Mouse (Mus musculus) urinary bladder, postnatal 25 days (tissue): Measurements from ENCODE around the gene Vmn1r143.
"Not testable (repeated sequence)": the region's sequence is repeated elsewhere in the genome, so short reads cannot be mapped to it uniquely, and the experiment has no call there.

Experiments used
- DNase-seq: peaks from one replicate; pipeline ENCODE4 v3.0.0; 2022; ENCODE audit warnings: low spot score

Vmn1r143 gene

DNA sequence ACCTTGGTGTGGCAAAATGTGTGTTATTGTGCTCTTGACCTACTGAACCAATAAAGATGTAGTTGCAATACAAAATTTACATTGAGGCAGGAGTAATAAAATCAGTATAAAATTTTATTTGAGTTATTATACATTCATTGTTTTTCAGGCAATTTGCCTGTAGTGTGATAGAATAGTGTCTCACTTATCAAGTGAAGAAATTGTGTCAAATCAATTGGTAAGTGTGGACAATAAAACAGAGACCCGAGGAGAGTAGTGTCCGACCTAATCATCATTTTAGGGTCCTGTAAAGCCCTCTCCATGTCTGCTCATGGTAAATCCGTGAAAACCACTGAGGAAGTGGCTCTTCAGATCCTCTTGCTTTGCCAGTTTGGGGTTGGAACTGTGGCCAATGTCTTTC, at the start of gene Vmn1r143:
TSS of gene Vmn1r143 (plus strand) at position 301 of the 400 bp plus-strand sequence.
- not testable (repeated sequence) for DNase-seq

DNA sequence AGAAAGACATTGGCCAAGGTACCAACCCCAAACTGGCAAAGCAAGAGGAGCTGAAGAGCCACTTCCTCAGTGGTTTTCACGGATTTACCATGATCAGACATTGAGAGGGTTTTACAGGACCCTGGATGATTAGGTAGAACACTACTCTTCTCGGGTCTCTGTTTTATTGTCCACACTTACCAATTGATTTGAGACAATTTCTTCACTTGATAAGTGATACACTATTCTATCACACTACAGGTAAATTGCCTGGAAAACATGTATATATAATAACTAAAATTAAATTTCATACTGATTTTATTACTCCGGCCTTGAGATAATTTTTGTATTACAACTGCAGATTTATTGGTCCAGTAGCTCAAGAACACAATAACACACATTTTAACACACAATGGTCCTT, 25.2 kb upstream of the Vmn1r143 start, which contains the start of gene Vmn1r142:
TSS of gene Vmn1r142 (minus strand) at position 101 of the 400 bp plus-strand sequence.
- DNase-seq = not testable (repeated sequence)

DNA sequence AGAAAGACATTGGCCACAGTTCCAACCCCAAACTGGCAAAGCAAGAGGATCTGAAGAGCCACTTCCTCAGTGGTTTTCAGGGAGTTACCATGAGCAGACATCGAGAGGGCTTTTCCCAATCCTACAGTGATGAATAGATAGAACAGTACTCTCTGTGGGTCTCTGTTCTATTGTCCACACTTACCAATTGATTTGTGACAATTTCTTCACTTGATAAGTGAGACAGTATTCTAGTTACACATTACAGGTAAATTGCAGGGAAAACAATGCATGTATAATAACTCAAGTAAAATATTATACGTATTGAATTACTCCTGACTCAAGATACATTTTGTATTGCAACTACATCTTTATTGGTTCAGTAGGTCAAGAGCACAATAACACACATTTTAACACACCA, 12.0 kb downstream of the Vmn1r143 start, which contains the start of gene Gm8653:
TSS of gene Gm8653 (minus strand) at position 101 of the 400 bp plus-strand sequence.
- not testable (repeated sequence) for DNase-seq

DNA sequence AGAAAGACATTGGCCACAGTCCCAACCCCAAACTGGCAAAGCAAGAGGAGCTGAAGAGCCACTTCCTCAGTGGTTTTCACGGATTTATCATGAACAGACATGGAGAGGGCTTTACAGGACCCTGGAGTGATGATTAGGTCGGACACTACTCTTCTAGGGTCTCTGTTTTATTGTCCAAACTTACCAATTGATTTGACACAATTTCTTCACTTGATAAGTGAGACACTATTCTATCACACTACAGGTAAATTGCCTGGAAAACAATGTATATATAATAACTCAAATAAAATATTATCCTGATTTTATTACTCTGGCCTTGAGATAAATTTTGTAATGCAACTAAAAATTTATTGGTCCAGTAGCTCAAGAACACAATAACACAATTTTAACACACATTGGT, 40.2 kb downstream of the Vmn1r143 start, which contains the start of gene Gm8453:
TSS of gene Gm8453 (minus strand) at position 101 of the 400 bp plus-strand sequence.
- not testable (repeated sequence) for DNase-seq
